ENCODE assay signal across 18 mouse cellular contexts in genomic region chr8:123290679-123291078, GRCm38 (mm10). TPM values are rescaled to one million over a fixed set of nuclear protein-coding genes. Genes with fewer than 3 reads are reported as not detected.
"Had no signal": no experiment of that assay in that cellular context is flagged by ENCODE, and none has a peak within 500 bp of the region (broad histone marks: within the 10 kb centered on the region; RNA-seq: fewer than 3 reads in every experiment).

No protein-coding gene starts in this region.

- H3K27ac ChIP-seq: hindbrain, embryonic 10.5 days; hindbrain, embryonic 12.5 days; hindbrain, embryonic 14.5 days; intestine, embryonic 15.5 days; layer of hippocampus, adult 2 months; left cerebral cortex, adult 2 months; limb, embryonic 10.5 days; limb, embryonic 12.5 days; liver, embryonic 13.5 days; liver, embryonic 15.5 days had no signal

- H3K4me2 ChIP-seq: hindbrain, embryonic 12.5 days; hindbrain, embryonic 14.5 days; intestine, embryonic 15.5 days; limb, embryonic 12.5 days; liver, embryonic 11.5 days; liver, embryonic 13.5 days; liver, embryonic 15.5 days had no signal

- DNase-seq: gastrocnemius, postnatal 36 days had no signal

- H3K9ac ChIP-seq: forebrain, postnatal 0 days; hindbrain, embryonic 12.5 days; hindbrain, embryonic 14.5 days; intestine, embryonic 15.5 days; limb, embryonic 12.5 days; liver, embryonic 13.5 days; liver, embryonic 15.5 days had no signal

- ATAC-seq: forebrain, postnatal 0 days; hindbrain, embryonic 16.5 days; inflammation-experienced regulatory T-cells, adult 6 months; intestine, embryonic 15.5 days; intestine, postnatal 0 days had no signal

- H3K27me3 ChIP-seq: hindbrain, embryonic 12.5 days; intestine, embryonic 15.5 days; limb, embryonic 12.5 days; liver, embryonic 13.5 days; liver, embryonic 15.5 days had no signal

- H3K4me1 ChIP-seq: hindbrain, embryonic 10.5 days; hindbrain, embryonic 12.5 days; intestine, embryonic 15.5 days; limb, embryonic 10.5 days; limb, embryonic 12.5 days; liver, embryonic 13.5 days; liver, embryonic 15.5 days had no signal

- H3K9me3 ChIP-seq: hindbrain, embryonic 10.5 days; hindbrain, embryonic 12.5 days; intestine, embryonic 15.5 days; limb, embryonic 10.5 days; limb, embryonic 12.5 days; liver, embryonic 13.5 days; liver, embryonic 15.5 days had no signal

- H3K4me3 ChIP-seq: hindbrain, embryonic 10.5 days; hindbrain, embryonic 12.5 days; intestine, embryonic 15.5 days; layer of hippocampus, adult 2 months; left cerebral cortex, adult 2 months; limb, embryonic 10.5 days; limb, embryonic 12.5 days; liver, embryonic 13.5 days; liver, embryonic 15.5 days had no signal

RNA-seq across cellular contexts. Expression of gene Fanca, which starts 27.7 kb away (rescaled TPM):
- total RNA-seq: gastrocnemius, adult 18-20 months; gastrocnemius, adult 8-10 months had no signal

RNA-seq across cellular contexts. Expression of gene Spire2, which starts 41.8 kb away (rescaled TPM):
- polyA plus RNA-seq: inflammation-experienced regulatory T-cells, adult 6 months had no signal
